Comparison of ENCODE assay signal across 8 mouse cellular contexts in the genomic region with DNA sequence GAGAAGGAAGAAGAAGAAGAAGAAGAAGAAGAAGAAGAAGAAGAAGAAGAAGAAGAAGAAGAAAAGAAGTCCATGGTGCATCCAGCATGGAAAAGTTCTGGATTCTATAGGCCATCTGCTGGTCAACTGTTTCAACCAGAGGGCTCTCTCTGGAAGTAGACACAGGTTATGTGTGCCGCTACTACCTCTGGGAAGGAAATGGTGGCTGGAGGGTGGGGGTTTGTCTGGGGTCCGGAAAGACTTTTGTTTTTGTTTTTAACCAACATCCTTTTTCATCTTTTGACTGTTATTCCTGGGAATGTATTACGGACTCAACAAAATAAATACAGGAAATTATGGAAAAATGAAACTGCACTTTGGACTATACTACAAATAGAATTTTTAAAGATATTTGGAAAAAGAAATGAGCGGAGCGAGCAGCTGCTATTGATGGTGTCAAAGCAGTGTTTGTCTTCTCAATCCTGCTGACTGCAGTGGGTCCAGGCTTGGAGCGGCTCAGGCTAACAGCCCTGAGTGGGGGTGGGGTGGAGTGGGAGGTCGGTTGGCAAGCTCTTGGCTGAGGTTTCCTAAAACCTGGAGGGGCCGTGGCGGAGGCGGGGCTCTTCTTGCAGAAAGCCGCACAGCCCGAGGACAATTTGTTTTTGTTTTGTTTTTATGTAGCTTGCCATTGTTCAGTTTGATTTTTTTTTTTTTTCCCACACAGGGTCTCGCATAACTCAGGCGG. TPM values are rescaled to one million over a fixed set of nuclear protein-coding genes. Genes with fewer than 3 reads are reported as not detected.
DNase-seq lines count a peak whose midpoint lies in the region; ATAC-seq and TF ChIP-seq lines count a peak whose summit lies in the region.

No protein-coding gene starts in this region.

- no peaks in the 10 kb centered on the region for H3K36me3 ChIP-seq in kidney, embryonic 14.5 days (ENCODE audit: control insufficient read depth, insufficient read depth, low read length)
- H3K36me3 ChIP-seq in heart, embryonic 11.5 days (ENCODE audit: control insufficient read depth, insufficient read depth, low read length): no peaks in the 10 kb centered on the region
- no peaks in the 10 kb centered on the region for H3K36me3 ChIP-seq in lung, postnatal 0 days (ENCODE audit: insufficient read depth, low read length)
- H3K36me3 ChIP-seq in stomach, embryonic 15.5 days: no peaks in the 10 kb centered on the region

- H3K4me1 ChIP-seq in kidney, embryonic 14.5 days (ENCODE audit: control insufficient read depth, insufficient read depth, low read length): peaks cover 19% of the 10 kb centered on the region; the same call in 1 of the 2 replicates
- H3K4me1 ChIP-seq in heart, embryonic 11.5 days (ENCODE audit: control insufficient read depth, insufficient read depth, low read length): peaks cover 31% of the 10 kb centered on the region
- peaks cover 5% of the 10 kb centered on the region; the same call in 1 of the 2 replicates for H3K4me1 ChIP-seq in lung, postnatal 0 days (ENCODE audit: insufficient read depth, low read depth, low read length)
- peaks cover 31% of the 10 kb centered on the region for H3K4me1 ChIP-seq in stomach, embryonic 15.5 days

- no peak for DNase-seq in kidney, adult 8-10 months
- peak; percentile 90 for DNase-seq in ZHBTc4 (ENCODE audit: low read depth, low spot score)
- DNase-seq in kidney, postnatal 4 days: peak; percentile 63 to 70
- peak; percentile 74 for DNase-seq in lung, postnatal 0 days (ENCODE audit: low spot score)
- DNase-seq in yolk sac, embryonic 10.5 days (ENCODE audit: low spot score): no peak

- no peak for ATAC-seq in kidney, embryonic 14.5 days (ENCODE audit: low FRiP score, low TSS enrichment)
- ATAC-seq in heart, embryonic 11.5 days (replicated peaks; ENCODE audit: insufficient number of reproducible peaks, low FRiP score, low TSS enrichment): no peak
- ATAC-seq in lung, postnatal 0 days: peak; percentile 66
- no peak for ATAC-seq in stomach, embryonic 15.5 days (ENCODE audit: insufficient read depth, low FRiP score, low read depth)

- peaks cover 9% of the 10 kb centered on the region; the same call in 1 of the 2 replicates for H3K27me3 ChIP-seq in kidney, embryonic 14.5 days (ENCODE audit: control insufficient read depth, insufficient read depth, low read length)
- peaks cover 17% of the 10 kb centered on the region for H3K27me3 ChIP-seq in heart, embryonic 11.5 days (ENCODE audit: control insufficient read depth, insufficient read depth, low read length)
- H3K27me3 ChIP-seq in lung, postnatal 0 days (replicated peaks; ENCODE audit: insufficient read depth, low read length): no peaks in the 10 kb centered on the region
- H3K27me3 ChIP-seq in stomach, embryonic 15.5 days (replicated peaks): peaks cover 5% of the 10 kb centered on the region; the same call in 1 of the 2 replicates

- peak overlapping the region; percentile 8; the same call in 1 of the 2 replicates for H3K9ac ChIP-seq in kidney, embryonic 14.5 days (ENCODE audit: low read depth, low read length)
- peak overlapping the region; percentile 63 for H3K9ac ChIP-seq in heart, embryonic 11.5 days (ENCODE audit: low read depth, low read length)
- H3K9ac ChIP-seq in lung, postnatal 0 days (replicated peaks; ENCODE audit: low read depth): peak overlapping the region; percentile 36; the same call in 1 of the 2 replicates
- peak overlapping the region; percentile 12; the same call in 1 of the 2 replicates for H3K9ac ChIP-seq in stomach, embryonic 15.5 days

- H3K4me3 ChIP-seq in kidney, embryonic 14.5 days (ENCODE audit: low read length): peak overlapping the region; percentile 22
- H3K4me3 ChIP-seq in heart, embryonic 11.5 days (ENCODE audit: low read depth, low read length): peak overlapping the region; percentile 41
- H3K4me3 ChIP-seq in lung, postnatal 0 days (ENCODE audit: low read depth, low read length): peak overlapping the region; percentile 36
- H3K4me3 ChIP-seq in stomach, embryonic 15.5 days (replicated peaks): peak overlapping the region; percentile 34

- H3K9me3 ChIP-seq in kidney, embryonic 14.5 days (ENCODE audit: control insufficient read depth, low read length): no peaks in the 10 kb centered on the region
- no peaks in the 10 kb centered on the region for H3K9me3 ChIP-seq in heart, embryonic 11.5 days (replicated peaks; ENCODE audit: control insufficient read depth, low read length)
- no peaks in the 10 kb centered on the region for H3K9me3 ChIP-seq in lung, postnatal 0 days (ENCODE audit: low read length)
- H3K9me3 ChIP-seq in stomach, embryonic 15.5 days: no peaks in the 10 kb centered on the region

- H3K4me2 ChIP-seq in kidney, embryonic 14.5 days (replicated peaks; ENCODE audit: low read depth, low read length): peak overlapping the region; percentile 42
- H3K4me2 ChIP-seq in heart, embryonic 11.5 days: peak overlapping the region; percentile 69
- peak overlapping the region; percentile 56 for H3K4me2 ChIP-seq in lung, postnatal 0 days (replicated peaks; ENCODE audit: low read depth, low read length)
- peak overlapping the region; percentile 57 for H3K4me2 ChIP-seq in stomach, embryonic 15.5 days

- TF ChIP-seq CTCF in lung, postnatal 0 days (IDR thresholded peaks at IDR 0.05): no peak; the same call in 1 of the 2 replicates

- no peak for TF ChIP-seq EP300 in lung, postnatal 0 days (IDR thresholded peaks at IDR 0.05)

- H3K27ac ChIP-seq in kidney, embryonic 14.5 days (ENCODE audit: low read depth, low read length): no peak overlapping the region
- H3K27ac ChIP-seq in heart, embryonic 11.5 days (ENCODE audit: low read depth, low read length): no peak overlapping the region
- peak overlapping the region; percentile 40; the same call in 1 of the 2 replicates for H3K27ac ChIP-seq in lung, postnatal 0 days (ENCODE audit: low read length)
- peak overlapping the region; percentile 5; the same call in 1 of the 2 replicates for H3K27ac ChIP-seq in stomach, embryonic 15.5 days

- WGBS in kidney, embryonic 14.5 days: 19% methylated on average over 14 of the region's 14 CpGs
- 19% methylated on average over 14 of the region's 14 CpGs for WGBS in heart, embryonic 11.5 days (ENCODE audit: insufficient replicate concordance)
- WGBS in lung, postnatal 0 days: 10% methylated on average over 14 of the region's 14 CpGs
- 18% methylated on average over 14 of the region's 14 CpGs for WGBS in stomach, embryonic 15.5 days

RNA-seq across cellular contexts. Expression of a gene that starts 12.8 kb away (rescaled TPM):
- polyA plus RNA-seq in kidney, embryonic 14.5 days (2014; fragmentation: Nextera tagmentation; extraction: Ambion mirVana): 37.4 and 45.6 TPM in 2 replicates
- polyA plus RNA-seq in heart, embryonic 11.5 days (2014; fragmentation: Nextera tagmentation; extraction: Ambion mirVana): 39.3 TPM in 2 replicates
- 106 and 177 TPM in 2 replicates for polyA plus RNA-seq in lung, postnatal 0 days (2015; fragmentation: Nextera tagmentation; extraction: Ambion mirVana)
- polyA plus RNA-seq in stomach, embryonic 15.5 days (2015; fragmentation: Nextera tagmentation; extraction: Ambion mirVana): 89.7 and 102 TPM in 2 replicates

RNA-seq across cellular contexts. Expression of a gene that starts 36.0 kb away (rescaled TPM):
- 0.39 TPM in 1 of 2 replicates, not detected in the other for polyA plus RNA-seq in kidney, embryonic 14.5 days (2014; fragmentation: Nextera tagmentation; extraction: Ambion mirVana)
- polyA plus RNA-seq in heart, embryonic 11.5 days (2014; fragmentation: Nextera tagmentation; extraction: Ambion mirVana): 0.20 TPM in 1 of 2 replicates, not detected in the other
- 1.0 and 1.2 TPM in 2 replicates for polyA plus RNA-seq in lung, postnatal 0 days (2015; fragmentation: Nextera tagmentation; extraction: Ambion mirVana)
- polyA plus RNA-seq in stomach, embryonic 15.5 days (2015; fragmentation: Nextera tagmentation; extraction: Ambion mirVana): 1.5 and 2.3 TPM in 2 replicates

RNA-seq across cellular contexts. Expression of a gene that starts 45.5 kb away (rescaled TPM):
- 691 and 760 TPM in 2 replicates for polyA plus RNA-seq in kidney, embryonic 14.5 days (2014; fragmentation: Nextera tagmentation; extraction: Ambion mirVana)
- 420 and 433 TPM in 2 replicates for polyA plus RNA-seq in heart, embryonic 11.5 days (2014; fragmentation: Nextera tagmentation; extraction: Ambion mirVana)
- 229 and 238 TPM in 2 replicates for polyA plus RNA-seq in lung, postnatal 0 days (2015; fragmentation: Nextera tagmentation; extraction: Ambion mirVana)
- 518 and 524 TPM in 2 replicates for polyA plus RNA-seq in stomach, embryonic 15.5 days (2015; fragmentation: Nextera tagmentation; extraction: Ambion mirVana)

Comparison
In these comparisons a context has a peak if more than half of its experiments do, and no peak if none do; other contexts are left out.
1. DNase-seq: peak in ZHBTc4 (single experiment), kidney, postnatal 4 days (2 of 2) and lung, postnatal 0 days (single experiment); none in kidney, adult 8-10 months (0 of 2) and yolk sac, embryonic 10.5 days (single experiment).
2. H3K27ac ChIP-seq: peak in lung, postnatal 0 days (single experiment) and stomach, embryonic 15.5 days (single experiment); none in kidney, embryonic 14.5 days (single experiment) and heart, embryonic 11.5 days (single experiment).
3. H3K9ac ChIP-seq: peak in every context shown above with its lines; median percentile 63 in heart, embryonic 11.5 days; 36 in lung, postnatal 0 days; 12 in stomach, embryonic 15.5 days; 8 in kidney, embryonic 14.5 days.
4. Peak in every context shown above with its lines, with median percentiles within 50 percentile points of each other: H3K4me2 ChIP-seq and H3K4me3 ChIP-seq.